Mouse (Mus musculus) telencephalon, adult 2 months (tissue): ENCODE data around the gene Sptbn2.

Experiments
- DNase-seq: peaks from one replicate; pipeline ENCODE4 v3.0.0-alpha.2; 2011; ENCODE audit warnings: low read depth, low spot score

Sptbn2 gene

GRCm38 (mm10) chr19:4711098-4711600 lies at the start of gene Sptbn2:
Gene Sptbn2, plus strand, starts transcription at chr19:4711167.
- DNase-seq = peak; percentile 95

GRCm38 (mm10) chr19:4666815-4667214 lies 44.2 kb upstream of the Sptbn2 start:
- DNase-seq = no peak

- DNase-seq = no peak
Measured at GRCm38 (mm10) chr19:4670776-4671175, 40.2 kb upstream of the Sptbn2 start.

GRCm38 (mm10) chr19:4672401-4672800 lies 38.6 kb upstream of the Sptbn2 start:
- DNase-seq = no peak

GRCm38 (mm10) chr19:4694346-4694745 lies 16.6 kb upstream of the Sptbn2 start:
- DNase-seq = no peak

GRCm38 (mm10) chr19:4697121-4697520 lies 13.8 kb upstream of the Sptbn2 start:
- DNase-seq = no peak

- no peak for DNase-seq
Measured at GRCm38 (mm10) chr19:4697721-4698120, 13.2 kb upstream of the Sptbn2 start.

GRCm38 (mm10) chr19:4698205-4698677 lies 12.7 kb upstream of the Sptbn2 start, which contains the start of gene Gm960:
Gene Gm960, minus strand, starts transcription at chr19:4698668.
- no peak for DNase-seq

GRCm38 (mm10) chr19:4698856-4699255 lies 12.1 kb upstream of the Sptbn2 start:
- DNase-seq = no peak

- DNase-seq = no peak
Measured at GRCm38 (mm10) chr19:4699821-4700220, 11.1 kb upstream of the Sptbn2 start.

GRCm38 (mm10) chr19:4700656-4701055 lies 10.3 kb upstream of the Sptbn2 start:
- no peak for DNase-seq

- DNase-seq = no peak
Measured at GRCm38 (mm10) chr19:4701221-4701620, 9.7 kb upstream of the Sptbn2 start.

GRCm38 (mm10) chr19:4708765-4709164 lies 2.2 kb upstream of the Sptbn2 start:
- no peak for DNase-seq

- no peak for DNase-seq
Measured at GRCm38 (mm10) chr19:4711601-4712155, 711 bp downstream of the Sptbn2 start.

- DNase-seq = no peak
Measured at GRCm38 (mm10) chr19:4712156-4712780, 1.3 kb downstream of the Sptbn2 start.

- no peak for DNase-seq
Measured at GRCm38 (mm10) chr19:4712781-4713526, 2.0 kb downstream of the Sptbn2 start.

- no peak for DNase-seq
Measured at GRCm38 (mm10) chr19:4713886-4714285, 2.9 kb downstream of the Sptbn2 start.

GRCm38 (mm10) chr19:4716756-4717155 lies 5.8 kb downstream of the Sptbn2 start:
- no peak for DNase-seq

GRCm38 (mm10) chr19:4717281-4717680 lies 6.3 kb downstream of the Sptbn2 start:
- DNase-seq = no peak

GRCm38 (mm10) chr19:4718716-4719115 lies 7.7 kb downstream of the Sptbn2 start:
- no peak for DNase-seq

- DNase-seq = no peak
Measured at GRCm38 (mm10) chr19:4719351-4719764, 8.4 kb downstream of the Sptbn2 start.

- no peak for DNase-seq
Measured at GRCm38 (mm10) chr19:4720112-4720511, 9.1 kb downstream of the Sptbn2 start.
